Mouse (Mus musculus) limb, embryonic 14.5 days (tissue): ENCODE measurements around the gene Hdac5. TPM values are rescaled to one million over a fixed set of nuclear protein-coding genes. Genes with fewer than 3 reads are reported as not detected.

Experiments used
- ATAC-seq: fragments of 200-750 bp; cut with Nextera tagmentation; 2 replicates; pipeline ENCODE4 v1.8.0; 2017; ENCODE audit warnings: low read depth, moderate number of reproducible peaks, moderate TSS enrichment; ENCODE audit not compliant: low FRiP score
- DNase-seq: peaks from one replicate; pipeline ENCODE4 v3.0.0-alpha.2; 2015; ENCODE audit warnings: low spot score
- H3K27ac ChIP-seq: fragments of 300-500 bp; sonication (generic); replicated peaks from 2 replicates; pipeline ENCODE4 v1.5.1; 2014; ENCODE audit warnings: low read depth, mild to moderate bottlenecking, low read length, moderate library complexity, mixed read lengths
- H3K27me3 ChIP-seq: fragments of 300-500 bp; sonication (generic); 2 replicates; pipeline ENCODE4 v1.6.1; 2014; ENCODE audit warnings: low read length, mixed read lengths; ENCODE audit not compliant: control insufficient read depth, insufficient read depth
- H3K36me3 ChIP-seq: fragments of 300-500 bp; sonication (generic); 2 replicates; pipeline ENCODE4 v1.6.1; 2014; ENCODE audit warnings: mild to moderate bottlenecking, low read length, moderate library complexity, mixed read lengths; ENCODE audit not compliant: control insufficient read depth, insufficient read depth
- H3K4me1 ChIP-seq: fragments of 300-500 bp; sonication (generic); 2 replicates; pipeline ENCODE4 v1.6.1; 2014; ENCODE audit warnings: antibody characterized with exemption, low read length, mixed read lengths; ENCODE audit not compliant: control insufficient read depth, insufficient read depth
- H3K4me2 ChIP-seq: fragments of 300-500 bp; sonication (generic); replicated peaks from 2 replicates; pipeline ENCODE4 v1.6.1; 2014; ENCODE audit warnings: low read depth, mild to moderate bottlenecking, low read length, moderate library complexity; ENCODE audit not compliant: severe bottlenecking
- H3K4me3 ChIP-seq: fragments of 300-500 bp; sonication (generic); replicated peaks from 2 replicates; pipeline ENCODE4 v1.5.1; 2014; ENCODE audit warnings: low read length
- H3K9ac ChIP-seq: fragments of 300-500 bp; sonication (generic); 2 replicates; pipeline ENCODE4 v1.6.1; 2014; ENCODE audit warnings: mild to moderate bottlenecking, low read depth, low read length, moderate library complexity; ENCODE audit not compliant: severe bottlenecking
- H3K9me3 ChIP-seq: fragments of 300-500 bp; sonication (generic); 2 replicates; pipeline ENCODE4 v1.6.1; 2016; ENCODE audit warnings: low read length; ENCODE audit not compliant: control insufficient read depth
- POLR2A ChIP-seq: fragments of 200-500 bp; IDR thresholded peaks from 2 replicates; pipeline ENCODE4 v1.8.0; 2012; ENCODE audit warnings: inconsistent platforms, mild to moderate bottlenecking, moderate library complexity, borderline replicate concordance; ENCODE audit not compliant: insufficient read depth, insufficient read length; ENCODE audit errors: extremely low read depth
- WGBS: fragments of 180-500 bp; shearing (Covaris S2); extraction: QIAGEN DNeasy Blood & Tissue Kit; methylation state at CpG from one replicate; pipeline ENCODE4 v1.1.7; 2014; 5-methylcytosine and 5-hydroxymethylcytosine counted together
- polyA plus RNA-seq, 2 experiments: library from polyadenylated mRNA; depleted of rRNA in 1 of 2; stranded (reverse) in 1 of 2; unstranded in 1 of 2; fragments of >200 nt; fragmentation: Nextera tagmentation in 1 of 2; extraction: Ambion mirVana in 1 of 2; gene quantifications; 2 replicates each; pipeline versions ENCODE4 v1.2.1 to v1.2.3; 2012 to 2014

Hdac5 gene
- polyA plus RNA-seq, 2 experiments: 46.7 to 86.2 TPM

- no peak overlapping the region for H3K4me3 ChIP-seq
- H3K4me2 ChIP-seq: peak overlapping the region; percentile 15; the same call in 1 of the 2 replicates
- peak overlapping the region; percentile 21 for H3K9ac ChIP-seq
- TF ChIP-seq POLR2A: no peak
- ATAC-seq: no peak
- H3K27me3 ChIP-seq: no peaks in the 10 kb centered on the region
- peaks cover 71% of the 10 kb centered on the region for H3K4me1 ChIP-seq
- H3K27ac ChIP-seq: 0 out of 2 replicates have a peak overlapping the region, but pooled peaks have one; percentile 26
- H3K36me3 ChIP-seq: peaks cover 14% of the 10 kb centered on the region; the same call in 1 of the 2 replicates
- 71% methylated on average over 11 of the region's 11 CpGs for WGBS
- DNase-seq: no peak
- no peaks in the 10 kb centered on the region for H3K9me3 ChIP-seq
These were observed 14.5 kb downstream of the Hdac5 start for GRCm38 (mm10) chr11:102215511-102215910.

- H3K27me3 ChIP-seq: no peaks in the 10 kb centered on the region
- no peaks in the 10 kb centered on the region for H3K9me3 ChIP-seq
- peaks cover 64% of the 10 kb centered on the region for H3K4me1 ChIP-seq
- 49% methylated on average over 10 of the region's 10 CpGs for WGBS
- no peak for TF ChIP-seq POLR2A
- H3K36me3 ChIP-seq: peaks cover 10% of the 10 kb centered on the region; the same call in 1 of the 2 replicates
- DNase-seq (peak; percentile 40), ATAC-seq (peak; percentile 50; the same call in 1 of the 2 replicates)
- no peak overlapping the region for H3K9ac ChIP-seq
- no peak overlapping the region for H3K4me2 ChIP-seq
- H3K4me3 ChIP-seq: no peak overlapping the region
- H3K27ac ChIP-seq: no peak overlapping the region; the same call in 1 of the 2 replicates
These were observed 15.4 kb downstream of the Hdac5 start for GRCm38 (mm10) chr11:102214430-102215156.

- no peak overlapping the region for H3K27ac ChIP-seq
- peak; percentile 47 for DNase-seq
- H3K4me1 ChIP-seq: peaks cover 43% of the 10 kb centered on the region
- no peak for ATAC-seq
- no peak overlapping the region for H3K9ac ChIP-seq
- peaks cover 11% of the 10 kb centered on the region; the same call in 1 of the 2 replicates for H3K36me3 ChIP-seq
- H3K27me3 ChIP-seq: no peaks in the 10 kb centered on the region
- no peak overlapping the region for H3K4me3 ChIP-seq
- H3K9me3 ChIP-seq: no peaks in the 10 kb centered on the region
- no peak for TF ChIP-seq POLR2A
- H3K4me2 ChIP-seq: no peak overlapping the region
- WGBS: 54% methylated on average over 18 of the region's 18 CpGs
These were observed 18.0 kb downstream of the Hdac5 start for GRCm38 (mm10) chr11:102211936-102212341.

- WGBS: 42% methylated on average over 5 of the region's 5 CpGs
- Histone ChIP-seq H3K9me3 (no peaks in the 10 kb centered on the region), H3K9ac (no peak overlapping the region), H3K27ac (no peak overlapping the region), H3K27me3 (no peaks in the 10 kb centered on the region), H3K36me3 (peaks cover 20% of the 10 kb centered on the region), H3K4me3 (no peak overlapping the region), H3K4me1 (peaks cover 35% of the 10 kb centered on the region), H3K4me2 (no peak overlapping the region)
- ATAC-seq: no peak
- DNase-seq: no peak
- TF ChIP-seq POLR2A: no peak
These were observed 19.0 kb downstream of the Hdac5 start for GRCm38 (mm10) chr11:102211011-102211410.

- 72% methylated on average over 3 of the region's 3 CpGs for WGBS
- TF ChIP-seq POLR2A: no peak
These were observed 19.8 kb downstream of the Hdac5 start for GRCm38 (mm10) chr11:102210185-102210584.

More at GRCm38 (mm10) chr11:102210185-102210584, 19.8 kb downstream of the Hdac5 start:
- H3K9ac ChIP-seq: no peak overlapping the region
- H3K4me3 ChIP-seq: no peak overlapping the region
- no peak overlapping the region for H3K27ac ChIP-seq
- H3K36me3 ChIP-seq: peaks cover 28% of the 10 kb centered on the region
- ATAC-seq (no peak), DNase-seq (no peak)
- no peaks in the 10 kb centered on the region for H3K9me3 ChIP-seq
- peaks cover 26% of the 10 kb centered on the region for H3K4me1 ChIP-seq
- no peaks in the 10 kb centered on the region for H3K27me3 ChIP-seq
- no peak overlapping the region for H3K4me2 ChIP-seq
